Mouse (Mus musculus): ENCODE measurements around the gene Tnfrsf8.
A peak's percentile ranks its signal among the peaks of the same experiment; 100 is the strongest.

The Tnfrsf8 gene

DNA sequence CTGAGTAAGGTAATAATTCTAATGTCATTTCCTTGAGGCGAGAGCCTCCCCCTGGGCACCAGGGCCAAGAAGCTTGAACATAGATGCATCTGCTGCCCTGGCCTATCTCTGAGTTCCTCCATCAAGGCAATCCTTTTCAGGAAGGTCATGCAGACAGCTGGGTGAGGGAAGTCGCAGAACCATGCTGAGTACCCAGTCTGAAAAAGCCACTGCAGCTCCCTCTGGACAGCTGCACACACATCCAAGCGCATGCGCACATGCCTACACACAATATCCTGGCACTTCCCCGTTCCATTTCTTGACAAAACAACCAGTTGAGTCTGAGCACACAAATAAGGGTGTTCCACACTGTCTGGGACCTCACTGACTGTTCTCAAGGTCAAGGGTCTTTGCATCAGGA is 83.2 kb downstream of the Tnfrsf8 start:
- no peak for DNase-seq (ENCODE audit: low spot score in 2 of 2)

GRCm38 (mm10) chr4:145230647-145231046 is 84.3 kb downstream of the Tnfrsf8 start:
- DNase-seq (ENCODE audit: low spot score in 2 of 2): no peak

DNA sequence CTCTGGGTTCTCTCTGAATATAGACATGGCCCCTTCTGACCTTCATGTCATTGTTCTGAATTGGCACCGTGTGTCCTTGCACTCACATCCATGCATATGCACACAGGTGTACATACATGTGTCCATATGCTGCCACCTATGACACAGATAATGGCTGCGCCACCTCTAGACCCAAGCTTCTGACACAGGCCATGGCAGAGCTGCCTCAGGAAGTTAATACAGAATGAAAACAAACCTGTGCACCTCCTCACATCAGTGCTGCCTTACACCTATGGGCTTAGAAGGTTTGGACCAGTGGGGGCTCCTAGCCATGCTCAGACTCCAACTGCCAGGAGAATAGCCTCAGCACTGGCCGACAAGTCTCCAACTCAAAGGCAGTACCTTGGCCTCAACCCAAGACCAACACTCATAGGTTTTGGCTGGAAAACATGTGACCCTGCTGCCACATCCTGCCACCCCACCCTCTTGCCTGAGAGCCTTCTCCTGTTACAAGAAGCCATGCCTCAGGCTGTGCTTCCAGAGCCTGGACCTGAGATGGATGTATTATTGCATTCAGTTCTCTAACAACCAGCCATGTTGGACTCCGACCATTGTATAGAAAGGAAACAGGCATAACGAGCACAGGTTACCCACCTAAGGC is 85.3 kb downstream of the Tnfrsf8 start:
- DNase-seq (ENCODE audit: low spot score in 2 of 2): no peak

GRCm38 (mm10) chr4:145229051-145229450 is 85.9 kb downstream of the Tnfrsf8 start:
- DNase-seq (ENCODE audit: low spot score in 2 of 2): no peak

GRCm38 (mm10) chr4:145224613-145225012 is 90.4 kb downstream of the Tnfrsf8 start:
- no peak for DNase-seq (ENCODE audit: low spot score in 2 of 2)

- DNase-seq (ENCODE audit: low spot score in 2 of 2): no peak
These were observed 92.9 kb downstream of the Tnfrsf8 start for GRCm38 (mm10) chr4:145222064-145222463.

DNA sequence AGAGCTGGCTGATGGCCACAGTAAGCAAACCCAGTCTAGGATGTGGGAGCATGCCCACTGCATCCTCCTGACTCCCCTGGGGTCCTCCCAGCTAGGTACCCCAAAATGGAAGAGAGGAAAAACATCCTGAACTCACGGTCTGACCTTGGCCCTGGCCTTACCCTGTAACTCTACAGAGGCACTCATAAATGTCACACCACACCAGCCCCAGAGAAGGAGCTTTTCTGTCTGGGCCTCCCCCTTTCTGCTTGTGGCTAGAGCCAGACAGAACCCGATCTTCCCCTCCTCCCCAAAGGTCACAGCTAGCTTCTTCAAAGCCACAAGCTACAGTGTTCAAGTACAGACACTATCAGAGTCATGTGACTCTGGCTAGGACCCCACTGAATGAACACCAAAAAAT is 93.6 kb downstream of the Tnfrsf8 start:
- no peak for DNase-seq (ENCODE audit: low spot score in 2 of 2)

GRCm38 (mm10) chr4:145220001-145220400 is 95.0 kb downstream of the Tnfrsf8 start:
- DNase-seq (ENCODE audit: low spot score in 2 of 2): no peak

- DNase-seq (ENCODE audit: low spot score in 2 of 2): peak; percentile 27 to 46
These were observed 95.6 kb downstream of the Tnfrsf8 start for GRCm38 (mm10) chr4:145219240-145219985.

GRCm38 (mm10) chr4:145217837-145218236 is 97.1 kb downstream of the Tnfrsf8 start:
- DNase-seq (ENCODE audit: low spot score in 2 of 2): no peak

Measured in spleen, postnatal 14 days (tissue).